Mouse (Mus musculus): ENCODE data around the gene Tdrd7.

DNA sequence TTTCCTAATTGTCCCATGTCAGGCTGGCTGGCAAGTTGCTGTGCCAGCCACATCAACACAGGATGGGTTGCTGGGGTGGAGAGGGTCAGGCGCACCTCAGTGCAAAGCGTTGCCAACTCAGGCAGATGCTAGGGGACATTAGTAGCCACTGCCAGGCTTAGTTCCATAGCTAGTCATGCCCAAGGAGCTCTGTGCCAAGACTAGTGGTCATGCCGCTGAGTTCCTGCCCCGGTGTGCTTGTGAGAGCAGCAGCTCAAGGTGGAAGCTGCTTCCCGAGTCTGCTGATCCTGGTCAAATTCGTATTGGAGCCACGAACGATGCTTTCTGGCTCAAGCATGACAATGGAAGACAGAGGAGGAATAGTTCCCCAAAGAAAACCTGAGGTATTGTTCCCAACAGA is 9.0 kb upstream of the Tdrd7 start:
- TF ChIP-seq POLR2A (IDR thresholded peaks at IDR 0.05; ENCODE audit: borderline replicate concordance, extremely low read depth, low read depth, low read length), result no peak
- TF ChIP-seq CTCF (IDR thresholded peaks at IDR 0.05; ENCODE audit: insufficient read depth, low read length), result no peak

Measured in lung, adult 2 months (tissue).